Mouse (Mus musculus): ENCODE data around the gene Fzd1. TPM values are rescaled to one million over a fixed set of nuclear protein-coding genes. Genes with fewer than 3 reads are reported as not detected.

Fzd1 gene
- polyA plus RNA-seq, 1 experiment = 13.1 TPM

DNA sequence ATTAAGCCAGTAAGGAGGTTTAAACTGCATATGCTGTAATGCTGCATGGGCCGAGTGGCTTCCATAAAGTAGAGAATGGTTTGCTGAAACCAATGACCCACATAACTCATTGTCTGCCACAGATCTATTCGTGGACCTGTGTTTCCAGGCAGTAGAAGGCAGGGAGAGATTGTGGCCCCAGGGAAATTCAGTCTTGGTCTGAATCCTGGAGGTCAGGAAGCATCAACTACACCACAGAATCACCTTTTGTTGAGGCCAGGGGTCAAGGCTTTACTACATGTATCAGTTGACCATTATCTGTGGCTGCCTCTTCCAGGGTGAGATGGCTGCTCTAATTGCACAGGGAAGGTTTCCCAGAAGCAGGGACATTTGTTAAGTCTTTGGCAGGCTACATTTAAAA is 18.7 kb upstream of the Fzd1 start:
- Histone ChIP-seq H3K27me3 (ENCODE audit: control insufficient read depth, insufficient read depth, insufficient read length) (no peaks in the 10 kb centered on the region), H3K36me3 (ENCODE audit: control insufficient read depth, insufficient read depth) (no peaks in the 10 kb centered on the region), H3K4me2 (ENCODE audit: low read depth) (no peak overlapping the region), H3K79me2 (ENCODE audit: control insufficient read depth, insufficient read depth) (no peaks in the 10 kb centered on the region), H3ac (ENCODE audit: control insufficient read depth, insufficient read length) (no peak overlapping the region), H3K4me3 (no peak overlapping the region)
- TF ChIP-seq CEBPB (IDR thresholded peaks at IDR 0.05; ENCODE audit: insufficient read depth, poor library complexity, severe bottlenecking) (0 out of 2 replicates have a peak, but pooled peaks have one; percentile 43), POLR2AphosphoS2 (IDR thresholded peaks at IDR 0.05; ENCODE audit: insufficient read length, low read depth) (no peak)

DNA sequence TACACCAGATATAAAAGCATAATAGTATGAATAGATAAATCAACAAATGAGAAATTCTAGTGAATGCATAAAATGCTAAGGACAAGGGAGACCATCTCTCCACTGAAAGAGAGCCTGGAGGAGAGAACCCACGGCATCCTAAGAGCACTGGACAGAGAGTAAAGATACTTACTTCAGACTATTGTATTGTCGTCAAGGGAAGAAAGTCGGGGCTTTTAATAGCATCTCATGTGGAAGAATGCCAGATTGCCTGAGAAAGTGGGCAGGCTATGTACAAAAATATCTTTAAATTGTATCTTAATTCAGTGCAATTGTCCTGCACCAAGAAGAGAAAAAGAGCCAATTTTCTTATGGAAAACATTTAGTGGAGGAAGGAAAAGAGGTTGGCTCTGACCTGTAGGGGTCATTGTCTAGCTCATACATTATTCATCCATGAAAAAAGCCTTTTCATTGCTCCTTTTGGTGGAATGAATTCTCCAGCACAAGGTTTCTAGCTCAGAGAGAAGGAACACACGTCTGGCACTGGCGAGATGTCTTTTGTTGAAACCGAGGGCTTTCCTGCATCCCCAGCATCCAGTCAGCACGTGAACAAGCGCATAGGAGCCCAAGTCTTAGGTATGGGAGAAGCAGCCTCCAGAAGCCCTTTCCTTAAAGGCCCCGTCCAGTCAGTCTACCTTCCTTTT is 15.4 kb upstream of the Fzd1 start:
- H3ac ChIP-seq (ENCODE audit: control insufficient read depth, insufficient read length) = no peak overlapping the region
- no peaks in the 10 kb centered on the region for H3K36me3 ChIP-seq (ENCODE audit: control insufficient read depth, insufficient read depth)
- H3K4me2 ChIP-seq (ENCODE audit: low read depth) = no peak overlapping the region
- no peak overlapping the region for H3K4me3 ChIP-seq
- H3K79me2 ChIP-seq (ENCODE audit: control insufficient read depth, insufficient read depth) = no peaks in the 10 kb centered on the region
- TF ChIP-seq MYOD1 (IDR thresholded peaks at IDR 0.05; ENCODE audit: control insufficient read depth in 1 of 3, insufficient read length in 2 of 3, low read depth in 2 of 3) (no peak), POLR2AphosphoS2 (IDR thresholded peaks at IDR 0.05; ENCODE audit: insufficient read length, low read depth) (no peak), MYOG (IDR thresholded peaks at IDR 0.05; ENCODE audit: control insufficient read depth in 1 of 3, insufficient read depth in 1 of 3, insufficient read length in 2 of 3, low read depth in 2 of 3) (no peak), TCF3 (IDR thresholded peaks at IDR 0.05; ENCODE audit: insufficient read length, low read depth) (no peak), SRF (IDR thresholded peaks at IDR 0.05; ENCODE audit: control insufficient read depth, insufficient read length, low read depth) (no peak), E2F4 (IDR thresholded peaks at IDR 0.05; ENCODE audit: insufficient read depth) (no peak), REST (IDR thresholded peaks at IDR 0.05; ENCODE audit: insufficient read depth, insufficient read length) (no peak), MAX (IDR thresholded peaks at IDR 0.05; ENCODE audit: low read depth) (no peak), TCF12 (IDR thresholded peaks at IDR 0.05; ENCODE audit: insufficient read depth, poor library complexity, severe bottlenecking) (no peak), CEBPB (IDR thresholded peaks at IDR 0.05; ENCODE audit: insufficient read depth, poor library complexity, severe bottlenecking) (no peak)
- H3K27me3 ChIP-seq (ENCODE audit: control insufficient read depth, insufficient read depth, insufficient read length) = no peaks in the 10 kb centered on the region

DNA sequence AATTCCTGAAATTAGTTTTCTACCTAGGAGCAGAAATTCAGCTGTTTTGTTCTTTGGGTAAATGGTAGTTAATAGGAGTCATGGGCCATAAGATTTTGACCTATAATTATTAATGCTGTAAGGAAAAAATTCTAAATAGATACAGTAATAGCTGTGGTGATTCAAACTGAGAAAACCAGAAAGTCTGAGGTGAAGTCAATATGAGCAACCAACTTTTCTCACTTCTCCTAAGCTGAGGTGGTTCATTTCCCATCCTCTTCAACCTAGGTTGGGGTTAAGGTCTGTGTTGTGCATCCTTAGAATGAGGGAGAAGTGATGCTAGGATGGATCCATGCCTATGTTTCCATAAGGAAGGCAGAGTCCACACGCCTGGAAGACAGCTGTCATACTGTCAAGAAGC is 12.8 kb upstream of the Fzd1 start:
- Histone ChIP-seq H3ac (ENCODE audit: control insufficient read depth, insufficient read length) (no peak overlapping the region), H3K4me3 (no peak overlapping the region), H3K79me2 (ENCODE audit: control insufficient read depth, insufficient read depth) (no peaks in the 10 kb centered on the region), H3K4me2 (ENCODE audit: low read depth) (no peak overlapping the region), H3K27me3 (ENCODE audit: control insufficient read depth, insufficient read depth, insufficient read length) (no peaks in the 10 kb centered on the region), H3K36me3 (ENCODE audit: control insufficient read depth, insufficient read depth) (no peaks in the 10 kb centered on the region)
- TF ChIP-seq E2F4 (IDR thresholded peaks at IDR 0.05; ENCODE audit: insufficient read depth) (no peak), POLR2AphosphoS2 (IDR thresholded peaks at IDR 0.05; ENCODE audit: insufficient read length, low read depth) (no peak), POLR2A (IDR thresholded peaks at IDR 0.05; ENCODE audit: insufficient read length, low read depth) (no peak), TCF12 (IDR thresholded peaks at IDR 0.05; ENCODE audit: insufficient read depth, poor library complexity, severe bottlenecking) (no peak)

DNA sequence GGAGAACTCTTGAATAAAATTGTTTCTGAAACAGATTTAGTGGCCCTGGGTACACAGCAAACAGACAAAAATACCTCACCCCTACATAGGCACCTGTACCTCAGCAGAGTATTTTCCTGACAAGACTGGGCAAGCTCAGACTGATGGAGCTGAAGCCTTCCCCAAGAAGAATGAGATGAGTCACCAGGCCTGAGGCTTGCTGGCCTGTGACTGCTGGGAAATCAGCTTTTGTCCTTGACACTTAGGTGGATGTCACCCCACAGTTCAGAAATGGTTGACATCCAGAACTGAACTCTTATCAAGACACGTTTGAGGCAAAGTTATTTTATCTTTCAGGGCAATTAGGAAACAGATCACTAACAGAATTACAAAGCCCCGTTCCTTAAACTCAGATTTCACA is 10.1 kb upstream of the Fzd1 start:
- H3K79me2 ChIP-seq (ENCODE audit: control insufficient read depth, insufficient read depth) = no peaks in the 10 kb centered on the region
- no peak overlapping the region for H3ac ChIP-seq (ENCODE audit: control insufficient read depth, insufficient read length)
- H3K4me2 ChIP-seq (ENCODE audit: low read depth) = no peak overlapping the region
- H3K36me3 ChIP-seq (ENCODE audit: control insufficient read depth, insufficient read depth) = no peaks in the 10 kb centered on the region
- TF ChIP-seq POLR2A (IDR thresholded peaks at IDR 0.05; ENCODE audit: insufficient read length, low read depth) (no peak), REST (IDR thresholded peaks at IDR 0.05; ENCODE audit: insufficient read depth, insufficient read length) (no peak), MYOD1 (IDR thresholded peaks at IDR 0.05; ENCODE audit: control insufficient read depth in 1 of 3, insufficient read length in 2 of 3, low read depth in 2 of 3) (no peak), TCF12 (IDR thresholded peaks at IDR 0.05; ENCODE audit: insufficient read depth, poor library complexity, severe bottlenecking) (no peak), CEBPB (IDR thresholded peaks at IDR 0.05; ENCODE audit: insufficient read depth, poor library complexity, severe bottlenecking) (no peak), SRF (IDR thresholded peaks at IDR 0.05; ENCODE audit: control insufficient read depth, insufficient read length, low read depth) (no peak)
- H3K4me3 ChIP-seq = no peak overlapping the region
- H3K27me3 ChIP-seq (ENCODE audit: control insufficient read depth, insufficient read depth, insufficient read length) = no peaks in the 10 kb centered on the region

DNA sequence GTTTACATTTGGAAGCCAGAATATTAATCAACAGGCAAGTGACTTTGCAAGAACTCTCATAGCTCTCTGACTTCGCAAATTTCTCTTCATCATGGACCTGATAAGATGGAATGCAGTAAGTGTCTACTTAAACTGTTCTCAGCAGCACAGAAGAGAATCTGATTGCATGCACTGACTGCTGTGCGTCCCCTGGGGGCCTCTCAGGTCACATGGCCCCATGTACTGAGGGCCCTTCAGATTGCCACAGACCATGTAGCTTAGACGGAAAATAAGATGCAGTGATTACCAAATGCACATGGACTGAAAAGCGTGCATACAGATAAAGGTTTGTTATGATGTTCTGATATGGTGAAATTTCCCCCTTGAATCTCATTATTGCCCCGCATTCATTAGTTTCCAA is 8.9 kb upstream of the Fzd1 start:
- Histone ChIP-seq H3K4me3 (no peak overlapping the region), H3K79me2 (ENCODE audit: control insufficient read depth, insufficient read depth) (no peaks in the 10 kb centered on the region), H3K4me2 (ENCODE audit: low read depth) (no peak overlapping the region), H3K36me3 (ENCODE audit: control insufficient read depth, insufficient read depth) (no peaks in the 10 kb centered on the region), H3K27me3 (ENCODE audit: control insufficient read depth, insufficient read depth, insufficient read length) (no peaks in the 10 kb centered on the region), H3ac (ENCODE audit: control insufficient read depth, insufficient read length) (no peak overlapping the region)
- no peak for TF ChIP-seq MYOG (IDR thresholded peaks at IDR 0.05; ENCODE audit: control insufficient read depth in 1 of 3, insufficient read depth in 1 of 3, insufficient read length in 2 of 3, low read depth in 2 of 3)
- TF ChIP-seq MYOD1 (IDR thresholded peaks at IDR 0.05; ENCODE audit: control insufficient read depth in 1 of 3, insufficient read length in 2 of 3, low read depth in 2 of 3) = no peak

DNA sequence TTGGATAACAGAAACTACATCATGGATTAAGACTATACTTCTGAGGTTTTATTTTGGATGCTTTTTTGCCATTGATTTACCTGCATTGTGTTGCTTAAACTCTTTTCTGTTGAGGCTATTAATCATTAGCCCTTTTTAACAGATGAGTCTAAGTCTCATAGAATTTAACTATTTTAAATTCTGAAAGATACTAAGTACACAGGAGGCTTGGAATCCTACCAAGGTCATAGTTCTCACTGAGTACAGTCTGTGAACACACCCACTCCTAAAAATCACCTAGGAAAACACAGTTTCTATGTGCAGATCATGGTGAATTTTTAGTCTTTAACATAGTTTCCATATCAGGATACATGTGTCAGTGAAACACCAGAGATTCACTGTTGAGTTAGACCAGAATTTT is 4.1 kb upstream of the Fzd1 start:
- no peaks in the 10 kb centered on the region for H3K27me3 ChIP-seq (ENCODE audit: control insufficient read depth, insufficient read depth, insufficient read length)
- H3K79me2 ChIP-seq (ENCODE audit: control insufficient read depth, insufficient read depth) = no peaks in the 10 kb centered on the region
- no peak overlapping the region for H3ac ChIP-seq (ENCODE audit: control insufficient read depth, insufficient read length)
- H3K4me3 ChIP-seq = no peak overlapping the region
- no peak overlapping the region for H3K4me2 ChIP-seq (ENCODE audit: low read depth)
- no peaks in the 10 kb centered on the region for H3K36me3 ChIP-seq (ENCODE audit: control insufficient read depth, insufficient read depth)
- no peak for TF ChIP-seq POLR2A (IDR thresholded peaks at IDR 0.05; ENCODE audit: insufficient read length, low read depth)
- TF ChIP-seq MAX (IDR thresholded peaks at IDR 0.05; ENCODE audit: low read depth) = no peak
- TF ChIP-seq MYOG (IDR thresholded peaks at IDR 0.05; ENCODE audit: control insufficient read depth in 1 of 3, insufficient read depth in 1 of 3, insufficient read length in 2 of 3, low read depth in 2 of 3) = no peak
- no peak for TF ChIP-seq POLR2AphosphoS2 (IDR thresholded peaks at IDR 0.05; ENCODE audit: insufficient read length, low read depth)
- no peak for TF ChIP-seq SRF (IDR thresholded peaks at IDR 0.05; ENCODE audit: control insufficient read depth, insufficient read length, low read depth)
- no peak for TF ChIP-seq MYOD1 (IDR thresholded peaks at IDR 0.05; ENCODE audit: control insufficient read depth in 1 of 3, insufficient read length in 2 of 3, low read depth in 2 of 3)
- TF ChIP-seq TCF12 (IDR thresholded peaks at IDR 0.05; ENCODE audit: insufficient read depth, poor library complexity, severe bottlenecking) = no peak
- no peak for TF ChIP-seq REST (IDR thresholded peaks at IDR 0.05; ENCODE audit: insufficient read depth, insufficient read length)
- TF ChIP-seq E2F4 (IDR thresholded peaks at IDR 0.05; ENCODE audit: insufficient read depth) = no peak
- no peak for TF ChIP-seq TCF3 (IDR thresholded peaks at IDR 0.05; ENCODE audit: insufficient read length, low read depth)
- no peak for TF ChIP-seq CEBPB (IDR thresholded peaks at IDR 0.05; ENCODE audit: insufficient read depth, poor library complexity, severe bottlenecking)
- no peak for TF ChIP-seq USF1 (IDR thresholded peaks at IDR 0.05; ENCODE audit: low read depth)
